In the genomic region with DNA sequence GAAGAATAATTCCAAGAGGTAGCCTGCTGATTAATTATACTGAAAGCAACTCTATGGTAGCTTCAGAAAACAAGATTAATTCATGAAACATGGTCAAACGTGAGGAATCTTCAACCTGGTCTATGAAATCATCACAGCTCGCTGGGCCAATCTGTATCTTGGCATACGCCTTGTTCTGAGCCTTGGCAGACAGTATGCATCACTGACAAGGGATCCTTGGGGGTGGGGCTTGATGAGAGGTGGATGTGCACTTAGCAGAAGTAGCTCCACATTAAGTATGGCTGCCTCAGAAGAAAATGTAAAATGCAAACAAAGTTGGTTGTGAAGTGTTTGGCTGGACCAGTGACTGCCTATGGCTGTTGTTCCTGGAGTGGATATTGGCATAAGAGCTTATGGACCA, we compare ENCODE assay signal across 20 mouse cellular contexts.
DNase-seq lines count a peak whose midpoint lies in the region; ATAC-seq lines count a peak whose summit lies in the region.
"Had no signal": no experiment of that assay in that cellular context is flagged by ENCODE, and none has a peak within 500 bp of the region (broad histone marks: within the 10 kb centered on the region; RNA-seq: fewer than 3 reads in every experiment).

No protein-coding gene starts in this region.

- intact Hi-C loops in left cerebral cortex, postnatal 4 days (cut with DNase I): no loop called here
- intact Hi-C loops in left cerebral cortex, postnatal 10 days (cut with DNase I): no loop called here

- no peaks in the 10 kb centered on the region for H3K27me3 ChIP-seq in forebrain, embryonic 14.5 days (replicated peaks; ENCODE audit: control insufficient read depth, insufficient read depth, low read length)
- H3K27me3 ChIP-seq in forebrain, embryonic 13.5 days: no peaks in the 10 kb centered on the region
- H3K27me3 ChIP-seq: hindbrain, embryonic 12.5 days; intestine, embryonic 15.5 days had no signal

- no peaks in the 10 kb centered on the region for H3K9me3 ChIP-seq in forebrain, embryonic 14.5 days (replicated peaks; ENCODE audit: control insufficient read depth, low read length)
- H3K9me3 ChIP-seq in forebrain, embryonic 13.5 days (replicated peaks): no peaks in the 10 kb centered on the region
- H3K9me3 ChIP-seq: embryonic facial prominence, embryonic 10.5 days; forebrain, embryonic 10.5 days; heart, embryonic 10.5 days; hindbrain, embryonic 12.5 days; intestine, embryonic 15.5 days had no signal

- no peak for ATAC-seq in forebrain, embryonic 14.5 days
- no peak for ATAC-seq in forebrain, embryonic 13.5 days
- ATAC-seq in erythroblast, adult 5-6 weeks (replicated peaks; ENCODE audit: low FRiP score, poor library complexity, severe bottlenecking): no peak
- ATAC-seq: intestine, embryonic 15.5 days had no signal

- 55% methylated on average over 3 of the region's 3 CpGs for WGBS in forebrain, embryonic 14.5 days
- 66% methylated on average over 3 of the region's 3 CpGs for WGBS in forebrain, embryonic 13.5 days

- no peaks in the 10 kb centered on the region for H3K36me3 ChIP-seq in forebrain, embryonic 14.5 days (ENCODE audit: control insufficient read depth, insufficient read depth, low read length)
- no peaks in the 10 kb centered on the region for H3K36me3 ChIP-seq in forebrain, embryonic 13.5 days (ENCODE audit: poor library complexity, severe bottlenecking)
- H3K36me3 ChIP-seq: embryonic facial prominence, embryonic 10.5 days; forebrain, embryonic 10.5 days; heart, embryonic 10.5 days; hindbrain, embryonic 12.5 days; intestine, embryonic 15.5 days had no signal

- H3K27ac ChIP-seq in forebrain, embryonic 14.5 days (ENCODE audit: low read depth, low read length): no peak overlapping the region
- H3K27ac ChIP-seq in forebrain, embryonic 13.5 days: no peak overlapping the region
- H3K27ac ChIP-seq: embryonic facial prominence, embryonic 10.5 days; forebrain, embryonic 10.5 days; gastrocnemius, adult 2 months; heart, embryonic 10.5 days; hindbrain, embryonic 12.5 days; intestine, embryonic 15.5 days had no signal

- no peaks in the 10 kb centered on the region for H3K4me1 ChIP-seq in forebrain, embryonic 14.5 days (ENCODE audit: control insufficient read depth, insufficient read depth, low read length)
- no peaks in the 10 kb centered on the region for H3K4me1 ChIP-seq in forebrain, embryonic 13.5 days
- H3K4me1 ChIP-seq: forebrain, embryonic 10.5 days; heart, embryonic 10.5 days; intestine, embryonic 15.5 days had no signal

- no peak overlapping the region for H3K4me3 ChIP-seq in forebrain, embryonic 14.5 days (ENCODE audit: low read depth, low read length)
- no peak overlapping the region for H3K4me3 ChIP-seq in forebrain, embryonic 13.5 days
- H3K4me3 ChIP-seq: embryonic facial prominence, embryonic 10.5 days; erythroblast, embryonic 14.5 days; forebrain, embryonic 10.5 days; gastrocnemius, adult 2 months; heart, embryonic 10.5 days; hindbrain, embryonic 12.5 days; intestine, embryonic 15.5 days had no signal

- H3K9ac ChIP-seq in forebrain, embryonic 14.5 days (ENCODE audit: low read length): no peak overlapping the region
- H3K9ac ChIP-seq in forebrain, embryonic 13.5 days: no peak overlapping the region
- H3K9ac ChIP-seq: hindbrain, embryonic 12.5 days; intestine, embryonic 15.5 days had no signal

- DNase-seq in forebrain, embryonic 14.5 days (ENCODE audit: low spot score): peak; percentile 53
- peak; percentile 24 for DNase-seq in left cerebral cortex, postnatal 4 days
- DNase-seq in left cerebral cortex, postnatal 10 days (ENCODE audit: extremely low spot score in 1 of 2, low spot score in 2 of 2): no peak
- peak; percentile 16 for DNase-seq in NIH3T3 (ENCODE audit: low read depth)
- DNase-seq: adrenal gland, postnatal 10 days; cerebellum, adult 11-12 months; cerebellum, adult 9-10 months; gastrocnemius, adult 2 months; gastrocnemius, postnatal 25 days; heart, postnatal 10 days; heart, postnatal 4 days; kidney, adult 18-20 months had no signal

- no peak overlapping the region for H3K4me2 ChIP-seq in forebrain, embryonic 14.5 days (ENCODE audit: low read length)
- H3K4me2 ChIP-seq in forebrain, embryonic 13.5 days: no peak overlapping the region
- H3K4me2 ChIP-seq: hindbrain, embryonic 12.5 days; intestine, embryonic 15.5 days had no signal

Comparison
In these comparisons a context has a peak if more than half of its experiments do, and no peak if none do; other contexts are left out.
1. DNase-seq: peak in forebrain, embryonic 14.5 days (single experiment), left cerebral cortex, postnatal 4 days (single experiment) and NIH3T3 (single experiment); none in left cerebral cortex, postnatal 10 days (0 of 2).